Mouse (Mus musculus) heart, postnatal 0 days (tissue): ENCODE data around the gene Gxylt2. TPM values are rescaled to one million over a fixed set of nuclear protein-coding genes. Genes with fewer than 3 reads are reported as not detected.
A peak's percentile ranks its signal among the peaks of the same experiment; 100 is the strongest.

ENCODE experiments used
- ATAC-seq: fragments of 200-750 bp; cut with Nextera tagmentation; 2 replicates; pipeline ENCODE4 v1.8.0; 2017; ENCODE audit warnings: low read depth, moderate number of reproducible peaks, moderate library complexity; ENCODE audit not compliant: insufficient read depth
- DNase-seq: peaks from one replicate; pipeline ENCODE4 v3.0.0-alpha.2; 2016; ENCODE audit warnings: low spot score
- H3K27ac ChIP-seq: fragments of 300-500 bp; sonication (generic); 2 replicates; pipeline ENCODE4 v1.5.1; 2014; ENCODE audit warnings: low read depth, mild to moderate bottlenecking
- H3K27me3 ChIP-seq: fragments of 300-500 bp; sonication (generic); 2 replicates; pipeline ENCODE4 v1.6.1; 2014; ENCODE audit warnings: low read length, mixed read lengths; ENCODE audit not compliant: control insufficient read depth, insufficient read depth
- H3K36me3 ChIP-seq: fragments of 300-500 bp; sonication (generic); replicated peaks from 2 replicates; pipeline ENCODE4 v1.6.1; 2014; ENCODE audit warnings: low read length, mixed read lengths; ENCODE audit not compliant: control insufficient read depth, insufficient read depth
- H3K4me1 ChIP-seq: fragments of 300-500 bp; sonication (generic); 2 replicates; pipeline ENCODE4 v1.6.1; 2014; ENCODE audit warnings: antibody characterized with exemption; ENCODE audit not compliant: control insufficient read depth, insufficient read depth
- H3K4me2 ChIP-seq: fragments of 300-500 bp; sonication (generic); 2 replicates; pipeline ENCODE4 v1.6.1; 2014; ENCODE audit warnings: low read depth, mild to moderate bottlenecking, low read length, moderate library complexity
- H3K4me3 ChIP-seq: fragments of 300-500 bp; sonication (generic); 2 replicates; pipeline ENCODE4 v1.5.1; 2014; ENCODE audit warnings: low read depth, low read length
- H3K9ac ChIP-seq: fragments of 300-500 bp; sonication (generic); replicated peaks from 2 replicates; pipeline ENCODE4 v1.6.1; 2014; ENCODE audit warnings: low read depth, low read length, mixed read lengths
- H3K9me3 ChIP-seq: fragments of 300-500 bp; sonication (generic); replicated peaks from 2 replicates; pipeline ENCODE4 v1.6.1; 2016; ENCODE audit warnings: low read length; ENCODE audit not compliant: control insufficient read depth
- CTCF ChIP-seq: IDR thresholded peaks from 2 replicates; pipeline ENCODE4 v1.5.1; 2016; ENCODE audit warnings: antibody characterized with exemption, control low read depth, low read depth
- EP300 ChIP-seq: IDR thresholded peaks from 2 replicates; pipeline ENCODE4 v1.6.1; 2016; ENCODE audit warnings: antibody characterized with exemption, low read depth
- WGBS: fragments of 180-500 bp; shearing (Covaris S2); extraction: QIAGEN DNeasy Blood & Tissue Kit; methylation state at CpG from one replicate; pipeline ENCODE4 v1.1.7; 2014; 5-methylcytosine and 5-hydroxymethylcytosine counted together
- polyA plus RNA-seq: library from polyadenylated mRNA; unstranded; fragments of >200 nt; fragmentation: Nextera tagmentation; extraction: Ambion mirVana; gene quantifications from 2 replicates; pipeline ENCODE4 v1.2.1, GENCODE M21; 2015
- total RNA-seq: library from RNA; depleted of rRNA; stranded (reverse); fragments of >200 nt; gene quantifications from 2 replicates; pipeline ENCODE4 v1.2.3, GENCODE M21; 2014; ENCODE audit warnings: low replicate concordance

The Gxylt2 gene
- total and polyA plus RNA-seq, 2 experiments from 2014 or later, result 2.4 to 4.8 TPM

- no peaks in the 10 kb centered on the region for H3K27me3 ChIP-seq
- no peaks in the 10 kb centered on the region for H3K4me1 ChIP-seq
- no peak overlapping the region for H3K27ac ChIP-seq
- no peak overlapping the region for H3K4me3 ChIP-seq
- WGBS, result 83% methylated on average over 7 of the region's 7 CpGs
- no peaks in the 10 kb centered on the region for H3K9me3 ChIP-seq
- ATAC-seq (no peak), DNase-seq (no peak)
- H3K36me3 ChIP-seq, result no peaks in the 10 kb centered on the region
- no peak for TF ChIP-seq EP300
- no peak for TF ChIP-seq CTCF
- no peak overlapping the region for H3K4me2 ChIP-seq
- H3K9ac ChIP-seq, result no peak overlapping the region
These were observed 124.0 kb downstream of the Gxylt2 start for GRCm38 (mm10) chr6:100828565-100828964.

- no peaks in the 10 kb centered on the region for H3K27me3 ChIP-seq
- no peak overlapping the region for H3K9ac ChIP-seq
- ATAC-seq (no peak), DNase-seq (no peak)
- H3K4me2 ChIP-seq, result no peak overlapping the region
- 74% methylated on average over 5 of the region's 5 CpGs for WGBS
- H3K9me3 ChIP-seq, result no peaks in the 10 kb centered on the region
- peaks cover 4% of the 10 kb centered on the region for H3K4me1 ChIP-seq
- H3K4me3 ChIP-seq, result no peak overlapping the region
- H3K27ac ChIP-seq, result no peak overlapping the region
- no peaks in the 10 kb centered on the region for H3K36me3 ChIP-seq
- TF ChIP-seq CTCF (no peak), EP300 (no peak)
These were observed 125.2 kb downstream of the Gxylt2 start for GRCm38 (mm10) chr6:100829770-100830169.

GRCm38 (mm10) chr6:100831188-100831587 is 126.7 kb downstream of the Gxylt2 start:
- H3K27ac ChIP-seq, result no peak overlapping the region
- no peak overlapping the region for H3K9ac ChIP-seq
- H3K4me1 ChIP-seq, result peaks cover 10% of the 10 kb centered on the region
- no peak for DNase-seq
- no peak for ATAC-seq
- H3K27me3 ChIP-seq, result no peaks in the 10 kb centered on the region
- H3K4me3 ChIP-seq, result no peak overlapping the region
- WGBS, result 61% methylated on average over 3 of the region's 3 CpGs
- TF ChIP-seq CTCF (no peak), EP300 (no peak)
- peaks cover 9% of the 10 kb centered on the region for H3K36me3 ChIP-seq
- no peak overlapping the region for H3K4me2 ChIP-seq
- H3K9me3 ChIP-seq, result no peaks in the 10 kb centered on the region

- no peak for TF ChIP-seq EP300
- no peak for TF ChIP-seq CTCF
- H3K27me3 ChIP-seq, result no peaks in the 10 kb centered on the region
- no peak overlapping the region for H3K9ac ChIP-seq
- H3K4me1 ChIP-seq, result peaks cover 10% of the 10 kb centered on the region
- 88% methylated on average over 6 of the region's 6 CpGs for WGBS
- ATAC-seq (no peak), DNase-seq (no peak)
- peaks cover 14% of the 10 kb centered on the region for H3K36me3 ChIP-seq
- no peak overlapping the region for H3K27ac ChIP-seq
- no peak overlapping the region for H3K4me2 ChIP-seq
- no peaks in the 10 kb centered on the region for H3K9me3 ChIP-seq
- H3K4me3 ChIP-seq, result no peak overlapping the region
These were observed 127.2 kb downstream of the Gxylt2 start for GRCm38 (mm10) chr6:100831751-100832150.

- H3K4me2 ChIP-seq, result peak within 1 kb of the TSS; percentile 78
- ATAC-seq (peak; percentile 97), DNase-seq (peak; percentile 86)
- peak within 1 kb of the TSS; percentile 96 for H3K4me3 ChIP-seq
- H3K9me3 ChIP-seq, result no peaks in the 10 kb centered on the region
- peaks cover 24% of the 10 kb centered on the region for H3K36me3 ChIP-seq
- peak within 1 kb of the TSS; percentile 92 for H3K9ac ChIP-seq
- peak within 1 kb of the TSS; percentile 86 for H3K27ac ChIP-seq
- peaks cover 10% of the 10 kb centered on the region for H3K4me1 ChIP-seq
- under 1% methylated on average over 35 of the region's 50 CpGs for WGBS
- TF ChIP-seq EP300 (no peak), CTCF (no peak)
- no peaks in the 10 kb centered on the region for H3K27me3 ChIP-seq
These were observed 128.8 kb downstream of the Gxylt2 start, which contains the start of gene Ppp4r2 for GRCm38 (mm10) chr6:100833355-100833754. Gene Ppp4r2, plus strand, starts transcription at chr6:100833622.

- Histone ChIP-seq H3K4me2 (peak overlapping the region; percentile 78), H3K27me3 (no peaks in the 10 kb centered on the region), H3K36me3 (peaks cover 27% of the 10 kb centered on the region), H3K9ac (peak overlapping the region; percentile 92), H3K4me1 (peaks cover 10% of the 10 kb centered on the region), H3K9me3 (no peaks in the 10 kb centered on the region), H3K27ac (peak overlapping the region; percentile 86), H3K4me3 (peak overlapping the region; percentile 96)
- 2% methylated on average over 42 of the region's 72 CpGs for WGBS
- ATAC-seq, result peak; percentile 91
- peak; percentile 25 for DNase-seq
- TF ChIP-seq EP300 (no peak), CTCF (peak; percentile 23; the same call in 1 of the 2 replicates)
These were observed 129.4 kb downstream of the Gxylt2 start for GRCm38 (mm10) chr6:100833811-100834481.
